Mouse (Mus musculus) cortical plate, adult 2 months (tissue): ENCODE data around the gene Il6st.

ENCODE experiments used
- CTCF ChIP-seq: fragments of 200-500 bp; IDR thresholded peaks from 2 replicates; pipeline ENCODE4 v1.5.1; 2011; ENCODE audit warnings: mild to moderate bottlenecking, control low read depth, low read length; ENCODE audit not compliant: insufficient read depth; ENCODE audit errors: extremely low read depth
- POLR2A ChIP-seq: fragments of 200-500 bp; IDR thresholded peaks from 2 replicates; pipeline ENCODE4 v1.6.1; 2011; ENCODE audit warnings: mild to moderate bottlenecking, low read length, control low read depth; ENCODE audit not compliant: insufficient read depth; ENCODE audit errors: extremely low read depth

GRCm38 (mm10) chr13:112508487-112508886 lies 44.6 kb downstream of the Il6st start:
- TF ChIP-seq POLR2A: no peak
- TF ChIP-seq CTCF: no peak
